Mouse (Mus musculus): ENCODE measurements around the gene Slc17a5. TPM values are rescaled to one million over a fixed set of nuclear protein-coding genes. Genes with fewer than 3 reads are reported as not detected.

Gene Slc17a5
- total RNA-seq, 2 experiments from 2014 or later = 4.8 to 6.2 TPM

Other genes starting within 250 kb of the Slc17a5 start
- 1 to 10 TPM; 2.1 to 2.2 TPM for gene Gsta2, start 232.3 kb downstream of the Slc17a5 start, total RNA-seq (2021)
- not detected for gene Dppa5a, start 219.9 kb downstream of the Slc17a5 start, total RNA-seq (2021)
- not detected for gene Ooep, start 209.3 kb downstream of the Slc17a5 start, total RNA-seq (2021)
- not detected for gene Ddx43, start 192.3 kb downstream of the Slc17a5 start, total RNA-seq (2021)
- under 1 TPM; 0.39 to 0.42 TPM for gene Cgas, start 144.8 kb downstream of the Slc17a5 start, total RNA-seq (2021)
- 10 to 100 TPM; 21.9 to 25.0 TPM for gene Mto1, start 139.8 kb downstream of the Slc17a5 start, total RNA-seq (2021)
- gene Gm17324, start 139.3 kb downstream of the Slc17a5 start, total RNA-seq (2021) = not detected
- 1,000 to 10,000 TPM in 1 of 2 experiments, 100 to 1,000 TPM in 1; 994 to 1,266 TPM for gene Eef1a1, start 98.9 kb downstream of the Slc17a5 start, total RNA-seq (2021)
- under 1 TPM; 0.57 to 0.79 TPM for gene Cd109, start 27.5 kb upstream of the Slc17a5 start, total RNA-seq (2021)